Mouse (Mus musculus): ENCODE results near the gene Nudt1.

Gene Nudt1

GRCm38 (mm10) chr5:140321042-140321755, at the start of gene Nudt1, which contains the start of gene Mad1l1:
TSS of gene Nudt1 (plus strand) at chr5:140321656.
TSS of gene Mad1l1 (minus strand) at chr5:140321552.
- H3K4me3 ChIP-seq (replicated peaks; ENCODE audit: low read length): peak within 1 kb of the TSS; percentile 96
- H3K4me1 ChIP-seq (replicated peaks; ENCODE audit: low read depth, low read length): peaks cover 63% of the 10 kb centered on the region
- peaks cover 37% of the 10 kb centered on the region for H3K36me3 ChIP-seq (ENCODE audit: insufficient read depth, low read length)
- no peaks in the 10 kb centered on the region for H3K27me3 ChIP-seq (ENCODE audit: insufficient read depth, low read length)
- H3K9me3 ChIP-seq (ENCODE audit: low read length): no peaks in the 10 kb centered on the region
- no peak for TF ChIP-seq NANOG (IDR thresholded peaks at IDR 0.05; ENCODE audit: borderline replicate concordance, low read length)
- TF ChIP-seq CTCF (conservative IDR thresholded peaks at IDR 0.05; ENCODE audit: low read length): no peak
- no peak for TF ChIP-seq POU5F1 (IDR thresholded peaks at IDR 0.05; ENCODE audit: borderline replicate concordance, low read length)

GRCm38 (mm10) chr5:140276779-140277178, 44.7 kb upstream of the Nudt1 start:
- Histone ChIP-seq H3K4me3 (replicated peaks; ENCODE audit: low read length) (no peak overlapping the region), H3K4me1 (replicated peaks; ENCODE audit: low read depth, low read length) (peaks cover 14% of the 10 kb centered on the region), H3K36me3 (ENCODE audit: insufficient read depth, low read length) (peaks cover 80% of the 10 kb centered on the region), H3K9me3 (ENCODE audit: low read length) (no peaks in the 10 kb centered on the region), H3K27me3 (ENCODE audit: insufficient read depth, low read length) (no peaks in the 10 kb centered on the region)
- TF ChIP-seq POU5F1 (IDR thresholded peaks at IDR 0.05; ENCODE audit: borderline replicate concordance, low read length) (no peak), NANOG (IDR thresholded peaks at IDR 0.05; ENCODE audit: borderline replicate concordance, low read length) (no peak), CTCF (conservative IDR thresholded peaks at IDR 0.05; ENCODE audit: low read length) (no peak)

- peaks cover 73% of the 10 kb centered on the region for H3K36me3 ChIP-seq (ENCODE audit: insufficient read depth, low read length)
- H3K27me3 ChIP-seq (ENCODE audit: insufficient read depth, low read length): no peaks in the 10 kb centered on the region
- peaks cover 45% of the 10 kb centered on the region for H3K4me1 ChIP-seq (replicated peaks; ENCODE audit: low read depth, low read length)
- H3K4me3 ChIP-seq (replicated peaks; ENCODE audit: low read length): no peak overlapping the region
- H3K9me3 ChIP-seq (ENCODE audit: low read length): no peaks in the 10 kb centered on the region
- TF ChIP-seq CTCF (conservative IDR thresholded peaks at IDR 0.05; ENCODE audit: low read length) (no peak), POU5F1 (IDR thresholded peaks at IDR 0.05; ENCODE audit: borderline replicate concordance, low read length) (no peak), NANOG (IDR thresholded peaks at IDR 0.05; ENCODE audit: borderline replicate concordance, low read length) (no peak)
These were observed 41.3 kb upstream of the Nudt1 start for GRCm38 (mm10) chr5:140280205-140280604.

- peak overlapping the region; percentile 67 for H3K4me3 ChIP-seq (replicated peaks; ENCODE audit: low read length)
- peaks cover 73% of the 10 kb centered on the region for H3K36me3 ChIP-seq (ENCODE audit: insufficient read depth, low read length)
- no peak for TF ChIP-seq NANOG (IDR thresholded peaks at IDR 0.05; ENCODE audit: borderline replicate concordance, low read length)
- peaks cover 50% of the 10 kb centered on the region for H3K4me1 ChIP-seq (replicated peaks; ENCODE audit: low read depth, low read length)
- H3K9me3 ChIP-seq (ENCODE audit: low read length): no peaks in the 10 kb centered on the region
- H3K27me3 ChIP-seq (ENCODE audit: insufficient read depth, low read length): no peaks in the 10 kb centered on the region
These were observed 39.1 kb upstream of the Nudt1 start for GRCm38 (mm10) chr5:140282376-140282775.

DNA sequence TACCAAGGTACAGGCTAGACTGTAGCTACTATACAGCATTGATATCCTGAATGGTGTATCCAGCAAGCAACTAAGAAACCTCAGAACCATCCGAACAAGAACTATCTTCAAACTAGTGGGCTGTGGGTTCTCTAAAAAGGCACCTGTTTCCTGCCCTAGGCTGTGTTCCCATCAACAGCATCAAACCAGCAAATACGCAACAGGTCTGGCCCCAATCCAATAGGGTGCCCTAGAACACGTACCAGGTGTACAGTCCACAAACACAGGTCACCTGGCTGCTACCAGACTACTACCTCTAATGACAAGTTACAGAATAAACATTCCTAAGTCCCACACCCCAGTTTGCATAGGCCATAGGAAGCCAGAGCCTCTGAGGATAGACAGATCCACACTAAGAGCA, 38.6 kb upstream of the Nudt1 start:
- peaks cover 50% of the 10 kb centered on the region for H3K4me1 ChIP-seq (replicated peaks; ENCODE audit: low read depth, low read length)
- no peaks in the 10 kb centered on the region for H3K27me3 ChIP-seq (ENCODE audit: insufficient read depth, low read length)
- no peaks in the 10 kb centered on the region for H3K9me3 ChIP-seq (ENCODE audit: low read length)
- TF ChIP-seq NANOG (IDR thresholded peaks at IDR 0.05; ENCODE audit: borderline replicate concordance, low read length) (no peak), POU5F1 (IDR thresholded peaks at IDR 0.05; ENCODE audit: borderline replicate concordance, low read length) (no peak), CTCF (conservative IDR thresholded peaks at IDR 0.05; ENCODE audit: low read length) (no peak)
- H3K36me3 ChIP-seq (ENCODE audit: insufficient read depth, low read length): peaks cover 73% of the 10 kb centered on the region
- H3K4me3 ChIP-seq (replicated peaks; ENCODE audit: low read length): no peak overlapping the region

GRCm38 (mm10) chr5:140284011-140284410, 37.4 kb upstream of the Nudt1 start:
- Histone ChIP-seq H3K27me3 (ENCODE audit: insufficient read depth, low read length) (no peaks in the 10 kb centered on the region), H3K4me1 (replicated peaks; ENCODE audit: low read depth, low read length) (peaks cover 50% of the 10 kb centered on the region), H3K4me3 (replicated peaks; ENCODE audit: low read length) (no peak overlapping the region), H3K36me3 (ENCODE audit: insufficient read depth, low read length) (peaks cover 73% of the 10 kb centered on the region), H3K9me3 (ENCODE audit: low read length) (no peaks in the 10 kb centered on the region)
- TF ChIP-seq POU5F1 (IDR thresholded peaks at IDR 0.05; ENCODE audit: borderline replicate concordance, low read length): no peak
- no peak for TF ChIP-seq NANOG (IDR thresholded peaks at IDR 0.05; ENCODE audit: borderline replicate concordance, low read length)
- no peak for TF ChIP-seq CTCF (conservative IDR thresholded peaks at IDR 0.05; ENCODE audit: low read length)

GRCm38 (mm10) chr5:140284761-140285160, 36.7 kb upstream of the Nudt1 start:
- H3K27me3 ChIP-seq (ENCODE audit: insufficient read depth, low read length): no peaks in the 10 kb centered on the region
- peaks cover 50% of the 10 kb centered on the region for H3K4me1 ChIP-seq (replicated peaks; ENCODE audit: low read depth, low read length)
- TF ChIP-seq POU5F1 (IDR thresholded peaks at IDR 0.05; ENCODE audit: borderline replicate concordance, low read length) (no peak), NANOG (IDR thresholded peaks at IDR 0.05; ENCODE audit: borderline replicate concordance, low read length) (no peak)
- no peaks in the 10 kb centered on the region for H3K9me3 ChIP-seq (ENCODE audit: low read length)
- peaks cover 73% of the 10 kb centered on the region for H3K36me3 ChIP-seq (ENCODE audit: insufficient read depth, low read length)
- H3K4me3 ChIP-seq (replicated peaks; ENCODE audit: low read length): no peak overlapping the region

DNA sequence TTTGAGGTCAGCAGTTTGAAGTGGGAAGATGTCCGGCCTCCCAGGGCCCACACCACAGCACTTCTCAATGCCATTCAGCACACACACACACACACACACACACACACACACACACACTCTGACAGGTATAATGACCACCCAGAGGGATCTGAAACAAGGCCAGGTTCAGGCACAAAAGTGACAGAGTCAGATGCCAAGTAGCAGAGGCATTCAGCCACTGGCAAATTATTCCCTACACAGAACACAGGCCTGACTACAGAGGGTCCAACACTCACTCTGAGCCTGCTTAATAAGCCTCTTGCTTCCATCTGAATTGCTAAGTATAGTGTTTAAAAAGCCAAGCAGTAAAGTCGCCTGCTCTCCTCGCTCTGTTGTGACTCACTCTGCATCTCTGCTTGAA, 33.2 kb upstream of the Nudt1 start:
- Histone ChIP-seq H3K36me3 (ENCODE audit: insufficient read depth, low read length) (peaks cover 87% of the 10 kb centered on the region), H3K4me1 (replicated peaks; ENCODE audit: low read depth, low read length) (peaks cover 20% of the 10 kb centered on the region), H3K27me3 (ENCODE audit: insufficient read depth, low read length) (no peaks in the 10 kb centered on the region), H3K9me3 (ENCODE audit: low read length) (no peaks in the 10 kb centered on the region), H3K4me3 (replicated peaks; ENCODE audit: low read length) (no peak overlapping the region)
- TF ChIP-seq CTCF (conservative IDR thresholded peaks at IDR 0.05; ENCODE audit: low read length) (no peak), NANOG (IDR thresholded peaks at IDR 0.05; ENCODE audit: borderline replicate concordance, low read length) (no peak), POU5F1 (IDR thresholded peaks at IDR 0.05; ENCODE audit: borderline replicate concordance, low read length) (no peak)

- H3K4me3 ChIP-seq (replicated peaks; ENCODE audit: low read length): no peak overlapping the region
- TF ChIP-seq POU5F1 (IDR thresholded peaks at IDR 0.05; ENCODE audit: borderline replicate concordance, low read length) (no peak), CTCF (conservative IDR thresholded peaks at IDR 0.05; ENCODE audit: low read length) (no peak), NANOG (IDR thresholded peaks at IDR 0.05; ENCODE audit: borderline replicate concordance, low read length) (no peak)
These were observed 32.3 kb upstream of the Nudt1 start for GRCm38 (mm10) chr5:140289161-140289560.

More at GRCm38 (mm10) chr5:140289161-140289560, 32.3 kb upstream of the Nudt1 start:
- H3K4me1 ChIP-seq (replicated peaks; ENCODE audit: low read depth, low read length): peaks cover 15% of the 10 kb centered on the region
- H3K9me3 ChIP-seq (ENCODE audit: low read length): no peaks in the 10 kb centered on the region
- H3K27me3 ChIP-seq (ENCODE audit: insufficient read depth, low read length): no peaks in the 10 kb centered on the region
- H3K36me3 ChIP-seq (ENCODE audit: insufficient read depth, low read length): peaks cover 87% of the 10 kb centered on the region
